Mouse (Mus musculus): Measurements from ENCODE around the gene Btbd35f30. TPM values are rescaled to one million over a fixed set of nuclear protein-coding genes. Genes with fewer than 3 reads are reported as not detected.

The Btbd35f30 gene
- polyA plus RNA-seq (2014; fragmentation: Illumina TruSeq; extraction: RNeasy Lipid Tissue Mini Kit (QIAGEN cat#74804); ENCODE audit: low read depth, low replicate concordance), result not detected

GRCm38 (mm10) chrX:32894325-32894724 lies at the start of gene Btbd35f30:
Gene Btbd35f30, plus strand, starts transcription at chrX:32894625.

GRCm38 (mm10) chrX:32941468-32941867 lies 47.0 kb downstream of the Btbd35f30 start, which contains the start of gene Gm21789:
Gene Gm21789, plus strand, starts transcription at chrX:32941768.

Other genes starting within 250 kb of the Btbd35f30 start
- gene Gm5926, start 243.9 kb upstream of the Btbd35f30 start, polyA plus RNA-seq (2014; fragmentation: Illumina TruSeq; extraction: RNeasy Lipid Tissue Mini Kit (QIAGEN cat#74804); ENCODE audit: low read depth, low replicate concordance), result not detected
- not detected for gene Btbd35f21, start 168.5 kb upstream of the Btbd35f30 start, polyA plus RNA-seq (2014; fragmentation: Illumina TruSeq; extraction: RNeasy Lipid Tissue Mini Kit (QIAGEN cat#74804); ENCODE audit: low read depth, low replicate concordance)
- not detected for gene Gm21789, start 47.1 kb downstream of the Btbd35f30 start, polyA plus RNA-seq (2014; fragmentation: Illumina TruSeq; extraction: RNeasy Lipid Tissue Mini Kit (QIAGEN cat#74804); ENCODE audit: low read depth, low replicate concordance)
- not detected for gene Btbd35f5, start 79.3 kb downstream of the Btbd35f30 start, polyA plus RNA-seq (2014; fragmentation: Illumina TruSeq; extraction: RNeasy Lipid Tissue Mini Kit (QIAGEN cat#74804); ENCODE audit: low read depth, low replicate concordance)